Mouse (Mus musculus): ENCODE data around the gene Eef2. TPM values are rescaled to one million over a fixed set of nuclear protein-coding genes. Genes with fewer than 3 reads are reported as not detected.

The Eef2 gene
- polyA plus RNA-seq, 1 experiment from 2014 or later = 537 TPM

- WGBS = 56% methylated on average over 10 of the region's 10 CpGs
Measured at GRCm38 (mm10) chr10:81140717-81141454, 35.5 kb upstream of the Eef2 start.

GRCm38 (mm10) chr10:81141455-81142210 is 34.8 kb upstream of the Eef2 start:
- Histone ChIP-seq H3K36me3 (peaks cover 34% of the 10 kb centered on the region), H3K9ac (peak overlapping the region; percentile 87), H3K27ac (replicated peaks) (0 out of 2 replicates have a peak overlapping the region, but pooled peaks have one; percentile 38), H3K9me3 (no peaks in the 10 kb centered on the region), H3K4me2 (peak overlapping the region; percentile 97), H3K4me1 (replicated peaks) (peaks cover 65% of the 10 kb centered on the region), H3K27me3 (no peaks in the 10 kb centered on the region), H3K4me3 (no peak overlapping the region)
- WGBS = 81% methylated on average over 7 of the region's 7 CpGs
- no peak for ATAC-seq (ENCODE audit: low read depth)

More at GRCm38 (mm10) chr10:81140717-81141454, 35.5 kb upstream of the Eef2 start:
- Histone ChIP-seq H3K27me3 (no peaks in the 10 kb centered on the region), H3K36me3 (peaks cover 26% of the 10 kb centered on the region), H3K9me3 (no peaks in the 10 kb centered on the region), H3K4me1 (replicated peaks) (peaks cover 66% of the 10 kb centered on the region), H3K4me3 (peak overlapping the region; percentile 14), H3K27ac (replicated peaks) (peak overlapping the region; percentile 23; the same call in 1 of the 2 replicates), H3K4me2 (peak overlapping the region; percentile 97), H3K9ac (peak overlapping the region; percentile 87)
- no peak for ATAC-seq (ENCODE audit: low read depth)

DNA sequence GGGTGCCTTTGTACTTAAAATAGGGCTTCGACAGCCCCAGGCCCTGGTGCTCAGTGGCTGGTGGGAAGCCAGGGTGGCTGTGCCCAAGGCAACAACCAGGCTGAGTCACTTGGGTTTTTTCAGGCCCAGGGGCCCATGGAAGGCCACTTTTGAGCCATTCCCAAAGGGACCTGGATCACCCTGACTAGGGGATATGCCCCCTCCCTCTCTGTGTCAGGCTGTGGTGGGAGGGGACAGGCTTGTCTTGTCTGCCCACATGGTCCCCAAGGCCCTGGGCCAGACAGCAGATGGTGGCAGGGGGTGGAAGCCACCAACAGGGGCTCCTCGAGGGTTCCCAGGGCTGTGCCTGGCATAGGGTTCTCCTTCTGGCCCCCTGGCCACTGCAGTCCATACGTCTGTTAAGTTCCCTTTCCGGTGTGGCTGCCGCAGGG is 33.9 kb upstream of the Eef2 start:
- Histone ChIP-seq H3K4me3 (no peak overlapping the region), H3K9ac (peak overlapping the region; percentile 17; the same call in 1 of the 2 replicates), H3K4me2 (no peak overlapping the region), H3K27ac (replicated peaks) (peak overlapping the region; percentile 42), H3K27me3 (no peaks in the 10 kb centered on the region), H3K9me3 (no peaks in the 10 kb centered on the region), H3K36me3 (peaks cover 43% of the 10 kb centered on the region), H3K4me1 (replicated peaks) (peaks cover 65% of the 10 kb centered on the region)
- WGBS = 50% methylated on average over 5 of the region's 5 CpGs
- no peak for ATAC-seq (ENCODE audit: low read depth)

DNA sequence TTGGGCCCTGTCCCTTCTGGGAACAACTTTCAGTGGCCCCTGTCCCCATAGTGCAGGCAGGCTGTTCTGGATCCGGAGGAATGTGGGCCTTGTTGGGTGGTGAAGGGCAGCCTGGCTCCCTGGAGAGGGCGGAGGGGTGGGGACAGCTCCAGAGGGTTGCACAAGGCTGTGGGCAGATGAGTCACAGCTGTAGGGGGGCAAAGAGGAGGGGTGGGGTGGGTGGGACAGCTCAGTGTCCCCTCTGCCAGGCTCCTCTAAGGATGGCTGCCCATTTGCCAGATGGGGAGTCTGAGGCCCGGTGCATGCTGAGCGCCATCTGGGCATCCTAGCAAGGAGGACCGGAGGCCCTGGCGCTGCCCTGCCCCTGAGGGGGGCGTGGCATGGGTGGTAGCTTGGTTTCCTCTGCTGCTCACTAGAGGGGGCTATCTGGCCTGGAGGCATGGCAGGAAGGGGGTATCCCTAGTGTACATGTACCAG is 33.2 kb upstream of the Eef2 start:
- Histone ChIP-seq H3K4me3 (no peak overlapping the region), H3K9ac (no peak overlapping the region), H3K27ac (replicated peaks) (peak overlapping the region; percentile 42; the same call in 1 of the 2 replicates), H3K9me3 (no peaks in the 10 kb centered on the region), H3K27me3 (no peaks in the 10 kb centered on the region), H3K36me3 (peaks cover 49% of the 10 kb centered on the region), H3K4me1 (replicated peaks) (peaks cover 62% of the 10 kb centered on the region), H3K4me2 (no peak overlapping the region)
- ATAC-seq (ENCODE audit: low read depth) = no peak
- WGBS = 86% methylated on average over 7 of the region's 7 CpGs

DNA sequence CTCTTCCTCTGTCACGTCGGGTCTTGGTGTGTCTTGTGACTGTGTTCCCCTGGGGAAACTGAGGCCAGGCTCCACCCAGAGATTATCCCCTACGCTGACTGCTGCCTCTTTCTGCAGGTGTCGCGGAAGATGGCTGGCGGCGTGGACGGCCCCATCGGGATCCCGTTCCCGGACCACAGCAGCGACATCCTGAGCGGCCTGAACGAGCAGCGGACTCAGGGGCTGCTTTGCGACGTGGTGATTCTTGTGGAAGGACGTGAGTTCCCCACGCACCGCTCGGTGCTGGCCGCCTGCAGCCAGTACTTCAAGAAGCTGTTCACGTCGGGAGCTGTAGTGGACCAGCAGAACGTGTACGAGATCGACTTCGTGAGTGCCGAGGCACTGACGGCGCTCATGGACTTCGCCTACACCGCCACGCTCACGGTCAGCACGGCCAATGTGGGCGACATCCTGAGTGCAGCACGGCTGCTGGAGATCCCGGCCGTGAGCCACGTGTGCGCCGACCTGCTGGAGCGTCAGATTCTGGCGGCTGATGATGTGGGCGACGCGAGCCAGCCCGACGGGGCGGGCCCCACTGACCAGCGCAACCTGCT is 32.5 kb upstream of the Eef2 start:
- no peak overlapping the region for H3K27ac ChIP-seq (replicated peaks)
- peaks cover 57% of the 10 kb centered on the region for H3K36me3 ChIP-seq
- no peak overlapping the region for H3K4me3 ChIP-seq
- 94% methylated on average over 52 of the region's 52 CpGs for WGBS
- no peaks in the 10 kb centered on the region for H3K9me3 ChIP-seq
- H3K4me1 ChIP-seq (replicated peaks) = peaks cover 54% of the 10 kb centered on the region
- no peak overlapping the region for H3K9ac ChIP-seq
- no peak overlapping the region for H3K4me2 ChIP-seq
- no peak for ATAC-seq (ENCODE audit: low read depth)
- no peaks in the 10 kb centered on the region for H3K27me3 ChIP-seq

GRCm38 (mm10) chr10:81144667-81145066 is 31.8 kb upstream of the Eef2 start:
- 96% methylated on average over 27 of the region's 27 CpGs for WGBS
- peaks cover 47% of the 10 kb centered on the region for H3K4me1 ChIP-seq (replicated peaks)
- no peak overlapping the region for H3K4me2 ChIP-seq
- H3K4me3 ChIP-seq = no peak overlapping the region
- no peaks in the 10 kb centered on the region for H3K27me3 ChIP-seq
- no peak for ATAC-seq (ENCODE audit: low read depth)
- H3K9ac ChIP-seq = no peak overlapping the region
- no peak overlapping the region for H3K27ac ChIP-seq (replicated peaks)
- H3K36me3 ChIP-seq = peaks cover 64% of the 10 kb centered on the region
- H3K9me3 ChIP-seq = no peaks in the 10 kb centered on the region

DNA sequence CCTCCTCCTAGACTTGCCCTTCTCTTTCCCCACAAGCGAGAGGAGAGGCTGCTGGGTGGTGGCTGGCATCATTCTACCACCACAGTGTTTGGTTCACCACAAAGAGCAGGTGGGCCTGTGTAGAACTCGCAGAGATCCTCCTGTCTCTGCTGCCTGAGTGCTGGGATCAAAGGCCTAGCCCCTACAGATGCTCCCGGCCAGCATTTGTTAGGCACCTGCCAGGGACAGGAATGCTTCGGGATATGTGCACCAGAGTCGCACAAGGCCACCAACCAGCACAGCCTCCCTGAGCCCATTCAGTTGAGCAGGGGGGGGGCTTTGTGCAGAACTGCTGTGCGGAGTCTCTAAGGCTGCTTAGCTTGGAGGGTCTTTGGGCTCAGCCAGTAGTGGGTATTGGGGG is 31.1 kb upstream of the Eef2 start:
- H3K9me3 ChIP-seq = no peaks in the 10 kb centered on the region
- H3K4me2 ChIP-seq = no peak overlapping the region
- H3K27me3 ChIP-seq = no peaks in the 10 kb centered on the region
- WGBS = 95% methylated on average over 6 of the region's 6 CpGs
- no peak overlapping the region for H3K27ac ChIP-seq (replicated peaks)
- H3K36me3 ChIP-seq = peaks cover 69% of the 10 kb centered on the region
- H3K4me1 ChIP-seq (replicated peaks) = peaks cover 41% of the 10 kb centered on the region
- no peak overlapping the region for H3K4me3 ChIP-seq
- H3K9ac ChIP-seq = no peak overlapping the region
- ATAC-seq (ENCODE audit: low read depth) = no peak

- Histone ChIP-seq H3K36me3 (peaks cover 72% of the 10 kb centered on the region), H3K27me3 (no peaks in the 10 kb centered on the region), H3K4me3 (no peak overlapping the region), H3K9ac (no peak overlapping the region), H3K9me3 (no peaks in the 10 kb centered on the region), H3K4me2 (no peak overlapping the region), H3K27ac (replicated peaks) (no peak overlapping the region), H3K4me1 (replicated peaks) (peaks cover 36% of the 10 kb centered on the region)
- 79% methylated on average over 7 of the region's 7 CpGs for WGBS
- no peak for ATAC-seq (ENCODE audit: low read depth)
Measured at GRCm38 (mm10) chr10:81145778-81146177, 30.7 kb upstream of the Eef2 start.

GRCm38 (mm10) chr10:81146296-81146695 is 30.1 kb upstream of the Eef2 start:
- no peak overlapping the region for H3K4me3 ChIP-seq
- 84% methylated on average over 4 of the region's 4 CpGs for WGBS
- H3K4me1 ChIP-seq (replicated peaks) = peaks cover 31% of the 10 kb centered on the region
- H3K36me3 ChIP-seq = peaks cover 72% of the 10 kb centered on the region
- H3K27ac ChIP-seq (replicated peaks) = no peak overlapping the region
- H3K4me2 ChIP-seq = no peak overlapping the region
- H3K27me3 ChIP-seq = no peaks in the 10 kb centered on the region
- no peak for ATAC-seq (ENCODE audit: low read depth)
- no peaks in the 10 kb centered on the region for H3K9me3 ChIP-seq
- H3K9ac ChIP-seq = no peak overlapping the region

GRCm38 (mm10) chr10:81151261-81151660 is 25.2 kb upstream of the Eef2 start:
- 80% methylated on average over 6 of the region's 6 CpGs for WGBS
- 0 out of 2 replicates have a peak, but pooled peaks cover 7% of the 10 kb centered on the region for H3K4me1 ChIP-seq (replicated peaks)
- ATAC-seq (ENCODE audit: low read depth) = no peak

DNA sequence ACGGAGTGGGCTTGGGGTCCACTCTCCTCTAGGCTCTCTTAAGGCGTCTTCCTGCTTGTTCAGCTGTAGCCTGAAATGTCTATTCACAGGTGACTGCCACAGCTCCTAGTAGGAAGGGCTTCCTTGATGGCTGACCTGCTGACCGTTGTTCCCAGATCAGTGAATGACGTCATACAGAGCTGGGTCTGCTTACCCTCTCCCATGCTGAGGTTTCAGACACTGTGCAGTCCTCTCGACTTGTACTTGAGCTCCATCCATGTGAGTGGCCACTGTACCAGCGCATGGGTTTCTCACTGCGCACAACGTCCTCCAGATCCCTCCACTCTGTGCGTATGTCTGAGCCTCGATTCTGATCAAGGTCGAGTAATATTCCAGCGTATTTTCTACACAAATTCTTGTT is 23.8 kb upstream of the Eef2 start:
- no peak for ATAC-seq (ENCODE audit: low read depth)
- Histone ChIP-seq H3K4me1 (replicated peaks) (0 out of 2 replicates have a peak, but pooled peaks cover 7% of the 10 kb centered on the region), H3K27me3 (no peaks in the 10 kb centered on the region), H3K9ac (no peak overlapping the region), H3K4me2 (no peak overlapping the region), H3K27ac (replicated peaks) (peak overlapping the region; percentile 0; the same call in 1 of the 2 replicates), H3K4me3 (no peak overlapping the region), H3K9me3 (no peaks in the 10 kb centered on the region), H3K36me3 (peaks cover 83% of the 10 kb centered on the region)
- WGBS = 80% methylated on average over 12 of the region's 12 CpGs

More at GRCm38 (mm10) chr10:81151261-81151660, 25.2 kb upstream of the Eef2 start:
- Histone ChIP-seq H3K27me3 (no peaks in the 10 kb centered on the region), H3K9me3 (no peaks in the 10 kb centered on the region), H3K36me3 (peaks cover 83% of the 10 kb centered on the region), H3K9ac (no peak overlapping the region), H3K4me2 (no peak overlapping the region), H3K27ac (replicated peaks) (no peak overlapping the region), H3K4me3 (no peak overlapping the region)

- no peak overlapping the region for H3K9ac ChIP-seq
Measured at GRCm38 (mm10) chr10:81154313-81154712, 22.1 kb upstream of the Eef2 start.

More at GRCm38 (mm10) chr10:81154313-81154712, 22.1 kb upstream of the Eef2 start:
- 93% methylated on average over 12 of the region's 12 CpGs for WGBS
- no peak for ATAC-seq (ENCODE audit: low read depth)
- H3K9me3 ChIP-seq = no peaks in the 10 kb centered on the region
- no peak overlapping the region for H3K4me2 ChIP-seq
- peaks cover 83% of the 10 kb centered on the region for H3K36me3 ChIP-seq
- no peak overlapping the region for H3K4me3 ChIP-seq
- 0 out of 2 replicates have a peak, but pooled peaks cover 7% of the 10 kb centered on the region for H3K4me1 ChIP-seq (replicated peaks)
- H3K27me3 ChIP-seq = no peaks in the 10 kb centered on the region
- H3K27ac ChIP-seq (replicated peaks) = no peak overlapping the region

All from neural tube, embryonic 13.5 days (tissue).